Mouse (Mus musculus): ENCODE measurements around the gene Tmem200b.
A peak's percentile ranks its signal among the peaks of the same experiment; 100 is the strongest.

Gene Tmem200b

DNA sequence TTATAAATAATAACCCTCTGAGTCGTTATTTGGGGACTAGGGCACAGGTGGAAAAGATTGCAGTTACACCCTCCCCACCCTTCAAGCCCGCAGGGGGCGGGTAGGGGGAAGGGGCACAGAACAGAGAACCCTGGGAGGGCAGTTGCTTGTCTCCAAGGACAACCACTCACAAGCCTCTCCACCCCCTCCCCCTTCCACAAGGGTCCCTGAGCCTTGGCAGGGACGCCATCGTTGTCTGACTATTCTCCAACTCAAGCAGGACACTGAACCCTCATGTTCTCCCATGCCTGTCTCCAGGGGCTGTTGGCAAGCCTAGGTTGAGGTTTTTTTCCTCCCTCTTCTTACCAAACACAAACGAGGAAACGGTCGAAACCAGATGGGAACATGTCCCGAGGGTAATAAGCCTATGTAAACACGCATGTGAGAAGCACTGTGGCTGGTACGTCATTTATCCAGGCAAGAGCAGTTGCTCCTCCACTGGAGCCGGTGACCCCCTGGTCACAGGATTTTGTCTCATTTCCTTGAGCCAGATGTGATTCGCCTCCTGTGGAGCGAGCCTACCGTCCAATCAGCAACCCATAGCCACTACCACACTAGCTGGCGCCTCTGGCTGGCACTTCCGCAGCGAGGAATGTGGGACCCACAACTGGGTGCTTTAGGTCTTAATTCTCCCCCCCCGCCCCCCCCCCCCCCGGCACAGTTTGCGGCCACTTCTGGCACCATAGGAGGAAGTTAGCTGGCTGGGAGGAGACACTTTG is 11.2 kb upstream of the Tmem200b start:
- DNase-seq (ENCODE audit: low spot score): peak; percentile 60

DNA sequence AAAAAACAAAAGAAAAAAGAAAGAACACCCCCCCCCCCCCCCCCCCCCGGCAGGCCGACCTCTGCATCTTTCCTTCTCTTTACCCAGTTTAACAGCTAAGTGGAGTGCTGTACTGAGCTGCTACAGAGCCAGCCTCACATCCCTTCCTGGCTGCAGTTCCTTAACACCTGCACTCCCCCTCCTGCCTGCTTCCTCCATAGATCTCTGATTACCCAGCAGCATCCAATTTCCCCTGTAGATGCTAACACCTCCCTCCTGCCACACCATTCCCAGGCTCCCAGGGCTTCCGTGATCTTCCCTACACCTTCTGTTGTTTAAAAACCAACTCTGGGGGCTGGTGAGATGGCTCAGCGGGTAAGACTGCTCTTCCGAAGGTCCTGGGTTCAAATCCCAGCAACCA is 10.1 kb upstream of the Tmem200b start:
- DNase-seq (ENCODE audit: low spot score): no peak

GRCm38 (mm10) chr4:131913526-131913925 is 8.0 kb upstream of the Tmem200b start:
- DNase-seq (ENCODE audit: low spot score): peak; percentile 64

DNA sequence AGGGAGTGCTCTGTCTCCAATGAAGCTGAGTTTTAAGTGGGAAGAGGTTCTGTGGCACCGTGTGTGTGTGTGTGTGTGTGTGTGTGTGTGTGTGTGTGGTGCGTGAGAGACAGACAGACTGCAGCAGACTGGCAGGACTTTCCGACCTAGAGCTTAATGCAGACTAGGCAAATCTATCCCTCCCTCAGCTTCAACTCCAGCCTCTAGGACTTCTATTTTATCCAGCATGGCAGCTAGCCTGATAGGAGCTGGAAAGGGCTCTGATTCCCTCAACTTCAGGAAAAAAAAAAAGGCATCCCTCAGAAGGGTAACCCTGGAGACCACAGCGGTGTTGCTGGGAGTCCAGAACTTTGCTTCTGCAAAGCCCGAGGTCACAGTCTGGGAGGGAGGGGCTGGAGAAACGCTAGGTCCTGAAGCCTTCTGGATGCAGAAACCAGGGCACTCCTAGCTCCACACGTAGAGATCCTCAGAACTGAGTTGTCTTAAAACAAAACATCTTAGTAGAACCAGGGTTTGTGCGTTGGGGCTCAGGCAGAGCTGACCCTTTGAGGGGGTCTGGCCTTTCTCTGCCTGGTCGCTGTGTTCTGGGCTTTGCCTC is 7.4 kb upstream of the Tmem200b start:
- no peak for DNase-seq (ENCODE audit: low spot score)

DNA sequence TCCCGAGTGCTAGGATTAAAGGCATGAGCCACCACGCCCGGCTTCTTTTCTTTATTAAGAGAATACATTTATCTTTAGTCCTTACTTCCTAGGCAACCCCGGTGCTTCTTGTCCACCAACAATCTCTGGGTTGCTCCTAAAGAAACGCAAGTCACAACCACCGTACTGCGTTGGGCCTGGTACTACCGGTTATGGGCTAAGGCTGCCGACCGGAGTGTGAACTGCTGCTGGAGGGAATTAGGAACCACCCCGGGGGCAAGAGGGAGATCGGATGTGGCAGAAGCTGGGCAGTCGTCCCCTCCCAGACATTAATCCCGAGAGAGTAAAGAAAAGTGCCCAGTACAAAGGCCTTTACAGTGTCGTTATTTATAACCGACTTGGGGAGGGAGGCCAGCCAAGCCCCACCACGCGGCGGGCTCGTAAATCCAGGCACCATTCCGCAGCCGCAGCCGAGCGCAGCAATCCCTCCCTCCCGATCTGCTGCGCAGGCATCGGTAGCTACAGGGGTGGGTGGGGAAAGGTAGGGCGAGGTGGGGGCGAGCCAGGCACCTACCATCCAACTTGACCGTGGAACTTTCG is 6.6 kb upstream of the Tmem200b start:
- DNase-seq (ENCODE audit: low spot score): no peak

DNA sequence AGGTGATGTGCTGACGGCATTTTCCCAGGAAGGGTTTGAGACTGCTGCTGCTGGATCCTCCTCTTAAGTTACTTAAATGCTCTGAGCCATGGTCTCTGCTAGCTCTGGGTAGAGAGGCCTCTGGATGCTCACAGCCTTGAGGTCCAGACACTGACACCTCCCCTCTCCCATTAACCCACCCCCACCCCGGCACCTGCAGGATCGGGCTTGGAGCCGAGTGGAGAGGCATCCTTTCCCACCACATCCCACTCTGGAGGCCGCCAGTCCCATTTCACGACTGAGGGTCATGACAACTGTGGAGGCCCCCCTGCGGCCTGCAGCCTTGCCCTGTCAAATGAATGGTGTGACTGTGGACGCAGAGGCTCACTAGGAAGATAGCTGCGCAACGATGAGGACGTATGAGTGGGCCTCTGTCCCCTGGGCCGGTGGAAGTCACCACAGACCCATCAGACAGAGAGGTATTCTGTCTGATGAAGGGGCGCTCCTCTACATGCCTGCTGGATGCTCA is 5.7 kb upstream of the Tmem200b start:
- DNase-seq (ENCODE audit: low spot score): no peak

GRCm38 (mm10) chr4:131916425-131916824 is 5.1 kb upstream of the Tmem200b start:
- peak; percentile 85 for DNase-seq (ENCODE audit: low spot score)

- no peak for DNase-seq (ENCODE audit: low spot score)
These were observed 4.5 kb upstream of the Tmem200b start for GRCm38 (mm10) chr4:131917010-131917555.

GRCm38 (mm10) chr4:131918026-131918533 is 3.5 kb upstream of the Tmem200b start:
- no peak for DNase-seq (ENCODE audit: low spot score)

GRCm38 (mm10) chr4:131918711-131919500 is 2.7 kb upstream of the Tmem200b start:
- DNase-seq (ENCODE audit: low spot score): no peak

- DNase-seq (ENCODE audit: low spot score): no peak
These were observed 1.9 kb upstream of the Tmem200b start for GRCm38 (mm10) chr4:131919506-131920140.

DNA sequence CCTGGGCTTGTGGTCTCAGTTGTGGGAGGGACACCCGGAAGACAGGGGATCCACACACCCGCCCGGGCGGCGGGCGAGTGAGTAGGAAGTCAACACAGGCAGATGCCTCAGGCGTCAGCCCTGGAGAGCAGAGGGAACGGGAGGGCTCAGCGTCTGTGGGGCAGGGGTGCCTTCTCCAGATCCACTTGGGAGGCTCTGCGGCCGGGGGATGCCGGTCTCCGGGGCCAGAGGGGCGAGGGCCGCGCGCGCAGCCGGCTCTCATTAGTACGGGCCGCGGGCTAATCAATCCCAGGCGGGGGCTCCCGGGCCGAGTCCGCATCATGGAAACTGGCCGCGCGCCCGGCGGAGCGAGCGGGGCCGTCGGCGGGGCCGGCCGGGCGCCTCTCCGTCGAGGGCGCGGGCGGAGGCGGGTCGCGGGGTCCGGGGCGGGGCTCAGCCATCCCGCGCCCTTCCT is 1.4 kb upstream of the Tmem200b start:
- DNase-seq (ENCODE audit: low spot score): no peak

GRCm38 (mm10) chr4:131920595-131921351 is 798 bp upstream of the Tmem200b start:
- DNase-seq (ENCODE audit: low spot score): no peak

GRCm38 (mm10) chr4:131922404-131922803 is 833 bp downstream of the Tmem200b start:
- no peak for DNase-seq (ENCODE audit: low spot score)

DNA sequence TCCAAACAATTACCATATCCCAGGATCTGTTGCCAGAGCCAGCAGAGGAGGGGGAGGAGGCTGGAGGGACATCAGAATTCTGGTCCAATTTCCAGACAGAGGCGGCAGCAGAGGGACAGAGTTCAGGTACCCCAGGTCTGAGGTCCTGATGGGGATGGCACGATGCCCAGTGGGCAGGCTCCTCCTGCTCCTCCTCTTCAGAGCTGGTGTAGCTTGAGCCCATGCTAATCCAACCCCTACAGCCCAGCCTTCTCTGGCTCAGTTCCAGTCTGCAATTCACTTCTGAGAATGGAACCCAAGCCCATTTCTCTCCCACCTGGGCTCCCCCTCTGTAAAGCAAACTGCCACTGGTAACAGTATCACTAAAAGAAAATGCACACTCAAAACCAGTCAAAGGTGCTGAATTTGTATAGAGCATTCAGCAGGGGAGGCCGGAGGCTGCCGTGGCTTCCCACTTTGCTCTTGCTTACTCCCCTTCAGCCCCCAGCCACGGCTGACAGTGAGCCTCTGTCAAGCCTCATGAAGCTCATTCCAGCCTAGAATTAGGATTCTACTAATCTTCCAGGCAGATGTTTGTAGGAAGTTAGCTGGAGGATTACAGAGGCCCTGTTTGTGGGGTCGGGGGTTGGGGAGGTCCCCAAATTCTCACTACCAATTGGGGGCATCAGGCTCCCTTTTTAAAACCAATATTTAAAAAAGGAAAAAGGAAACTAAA is 2.7 kb downstream of the Tmem200b start:
- DNase-seq (ENCODE audit: low spot score): no peak

DNA sequence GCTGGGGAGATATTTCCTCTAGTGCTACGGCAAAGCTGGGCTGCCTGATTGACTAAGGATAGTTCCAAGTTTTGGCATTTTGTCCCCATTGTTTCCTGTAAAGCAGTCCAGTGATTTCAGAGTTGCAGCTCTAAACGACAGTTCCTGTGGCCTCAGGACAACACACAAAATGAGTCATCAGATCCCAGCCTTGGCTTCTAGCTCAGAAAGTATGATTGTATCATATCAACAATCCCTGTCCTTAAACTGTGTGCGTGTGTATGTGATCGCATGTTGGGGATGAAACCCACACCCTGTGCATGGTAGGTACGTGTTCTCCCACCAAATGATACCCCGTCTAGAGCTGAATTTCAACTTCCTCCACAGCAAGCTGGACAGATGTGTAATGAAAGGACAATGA is 7.6 kb downstream of the Tmem200b start:
- DNase-seq (ENCODE audit: low spot score): no peak

DNA sequence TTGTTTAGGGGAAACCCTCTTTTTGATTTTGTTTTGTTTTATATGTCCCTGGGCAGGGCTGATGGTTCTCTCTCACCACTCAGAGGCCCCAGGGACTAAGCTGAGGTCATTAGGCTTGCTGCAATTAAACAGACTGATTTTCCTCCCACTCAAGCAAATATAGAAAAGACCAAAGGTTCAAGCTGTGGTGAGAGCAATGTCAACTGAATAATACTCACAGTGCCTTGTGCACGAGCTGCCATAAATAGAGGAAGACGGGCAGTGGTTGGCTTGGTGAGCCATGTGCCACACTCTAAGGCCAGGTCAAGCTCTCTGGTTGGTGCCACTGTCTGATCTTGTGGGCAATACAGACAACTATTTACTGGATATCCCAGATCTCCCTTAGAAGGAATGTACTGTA is 17.9 kb downstream of the Tmem200b start:
- DNase-seq (ENCODE audit: low spot score): no peak

DNA sequence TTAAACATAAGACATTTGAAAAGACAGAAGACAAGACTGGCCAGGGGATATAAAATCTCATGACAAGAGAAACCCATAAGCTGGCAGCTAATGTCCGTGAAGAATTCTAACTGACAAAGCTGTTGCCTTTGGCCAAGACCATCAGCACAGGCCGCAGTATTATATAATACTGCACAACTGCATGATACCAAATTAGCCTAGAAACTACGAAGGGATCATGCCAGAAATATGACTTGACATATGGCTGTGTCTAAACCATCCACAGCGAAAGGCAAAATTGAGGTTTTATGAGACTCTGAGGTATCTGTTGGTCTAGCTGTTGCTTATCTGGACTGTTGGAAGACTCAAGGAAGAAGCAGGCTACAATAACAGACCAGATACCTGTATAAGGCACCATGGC is 19.3 kb downstream of the Tmem200b start:
- no peak for DNase-seq (ENCODE audit: low spot score)

DNA sequence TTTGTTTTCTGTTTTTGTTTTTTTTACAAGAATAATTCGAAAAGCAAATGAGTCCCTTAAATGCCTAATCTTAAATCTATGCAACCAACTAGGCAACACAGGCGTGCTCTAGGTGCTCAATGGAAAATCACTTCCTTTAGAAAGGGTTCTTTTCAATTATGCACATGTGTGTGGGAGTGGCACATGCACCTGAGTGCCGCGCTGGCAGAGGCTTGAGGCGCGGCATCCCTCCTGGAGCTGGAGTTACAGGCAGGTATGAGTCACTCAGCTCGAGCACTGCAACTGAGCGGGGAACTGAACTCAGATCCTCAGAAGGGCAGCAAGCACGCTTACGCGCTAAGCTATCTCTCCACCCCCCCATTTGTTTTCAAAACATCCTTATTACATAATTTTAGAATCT is 26.3 kb downstream of the Tmem200b start:
- DNase-seq (ENCODE audit: low spot score): no peak

- no peak for DNase-seq (ENCODE audit: low spot score)
These were observed 28.3 kb downstream of the Tmem200b start for GRCm38 (mm10) chr4:131949903-131950302.
